Mouse (Mus musculus) spleen, embryonic (tissue): ENCODE measurements around the gene Coq10b.
"Not testable (repeated sequence)": the region's sequence is repeated elsewhere in the genome, so short reads cannot be mapped to it uniquely, and the experiment has no call there.

Experiments used
- CTCF ChIA-PET: fragments of 350-600 bp; sonication (Branson Sonifier 250); formaldehyde crosslinking; loops from one replicate; lab custom pipeline; 2022; lab: Charles Lee

Gene Coq10b

DNA sequence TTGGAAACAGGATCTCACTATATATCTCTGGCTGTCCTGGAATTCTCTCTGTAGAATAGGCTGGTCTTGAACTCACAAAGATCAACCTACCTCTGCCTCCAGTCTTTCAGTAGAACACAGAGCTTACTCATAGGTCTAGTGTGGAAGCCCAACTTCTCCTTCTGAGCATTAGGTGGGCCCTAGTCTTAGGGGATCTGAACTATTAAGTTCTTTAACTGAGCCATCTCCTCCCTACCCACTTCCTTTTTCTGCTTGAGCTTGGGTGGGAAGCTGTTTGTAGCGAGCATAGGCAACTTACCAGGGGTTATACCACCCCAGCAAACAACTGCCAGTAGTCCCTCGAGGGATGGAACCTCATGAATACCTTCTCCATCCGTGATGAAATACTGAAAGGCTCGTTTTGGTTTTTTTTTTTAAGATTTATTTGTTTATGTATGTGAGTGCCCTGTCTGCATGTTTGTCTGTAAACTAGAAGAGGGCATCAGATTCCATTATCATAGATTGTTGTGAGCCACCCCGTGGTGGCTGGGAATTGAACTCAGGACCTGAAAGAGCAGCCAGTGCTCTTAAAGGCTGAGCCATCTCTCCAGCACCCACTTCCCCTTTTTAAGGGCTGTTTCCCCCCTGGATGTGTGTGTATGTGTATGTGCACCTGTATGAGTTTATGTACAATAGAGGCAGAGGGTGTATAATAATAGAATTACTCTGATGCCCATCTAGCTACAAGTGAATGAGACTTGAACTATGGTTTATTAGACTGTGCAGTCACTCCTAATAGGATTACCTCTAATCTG is 2.9 kb downstream of the Coq10b start:
- CTCF ChIA-PET, result interaction anchor here (0.7 kb wide), 1 partner anchor 40 kb away, joined by 4 read pairs; no protein-coding TSS in a partner anchor

DNA sequence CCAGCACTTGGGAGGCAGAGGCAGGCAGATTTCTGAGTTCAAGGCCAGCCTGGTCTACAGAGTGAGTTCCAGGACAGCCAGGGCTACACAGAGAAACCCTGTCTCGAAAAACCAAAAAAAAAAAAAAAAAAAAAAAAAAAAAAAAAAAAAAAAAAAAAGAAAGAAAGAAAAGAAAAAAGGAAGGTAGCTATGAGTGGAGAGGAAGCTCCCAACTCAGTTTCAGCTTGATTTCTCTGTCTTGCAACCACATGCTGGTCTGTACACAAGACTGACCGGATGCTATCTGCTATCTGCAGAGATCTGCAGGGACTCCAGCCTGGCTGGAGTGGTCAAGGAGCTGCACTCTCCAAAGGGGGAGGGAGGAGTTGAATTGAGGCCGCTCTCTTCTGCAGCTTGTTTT is 5.8 kb downstream of the Coq10b start:
- CTCF ChIA-PET, result not testable (repeated sequence)

DNA sequence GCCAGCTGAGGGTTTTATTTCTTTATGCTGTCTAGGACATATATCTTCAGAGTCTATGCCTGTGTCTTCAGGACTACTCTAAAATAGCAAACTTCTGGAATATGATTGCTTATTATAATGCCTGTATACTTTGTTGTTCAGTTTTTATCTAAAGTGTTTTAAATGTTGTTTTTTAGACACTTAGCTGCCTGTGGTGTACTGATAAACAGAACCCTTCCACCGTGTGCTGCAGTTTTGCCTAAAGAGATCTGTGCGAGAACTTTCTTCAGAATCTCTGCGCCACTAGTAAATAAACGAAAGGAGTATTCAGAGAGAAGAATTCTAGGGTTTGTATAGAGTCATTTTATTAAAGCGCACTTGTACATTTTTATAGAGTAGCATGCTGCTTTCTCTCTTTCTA is 8.5 kb downstream of the Coq10b start:
- CTCF ChIA-PET, result no interaction called here

DNA sequence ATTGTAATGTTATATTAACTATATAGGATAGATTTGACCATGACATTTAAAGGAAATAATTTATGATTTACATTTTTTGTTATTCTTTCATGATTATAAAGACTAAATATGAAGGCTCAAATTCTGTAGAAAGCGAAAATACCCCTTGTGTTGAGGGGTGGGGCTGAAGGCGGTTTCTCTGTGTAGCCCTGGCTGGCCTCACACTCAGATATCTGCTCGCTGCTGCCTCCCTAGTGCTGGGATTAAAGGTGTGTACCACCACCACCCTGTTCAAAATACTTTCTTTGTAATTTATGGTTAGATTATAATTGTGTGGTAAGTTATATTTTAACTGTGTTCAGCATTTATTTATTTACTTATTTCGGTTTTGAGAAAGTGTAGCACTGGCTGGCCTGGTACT is 9.2 kb downstream of the Coq10b start:
- CTCF ChIA-PET, result no interaction called here

DNA sequence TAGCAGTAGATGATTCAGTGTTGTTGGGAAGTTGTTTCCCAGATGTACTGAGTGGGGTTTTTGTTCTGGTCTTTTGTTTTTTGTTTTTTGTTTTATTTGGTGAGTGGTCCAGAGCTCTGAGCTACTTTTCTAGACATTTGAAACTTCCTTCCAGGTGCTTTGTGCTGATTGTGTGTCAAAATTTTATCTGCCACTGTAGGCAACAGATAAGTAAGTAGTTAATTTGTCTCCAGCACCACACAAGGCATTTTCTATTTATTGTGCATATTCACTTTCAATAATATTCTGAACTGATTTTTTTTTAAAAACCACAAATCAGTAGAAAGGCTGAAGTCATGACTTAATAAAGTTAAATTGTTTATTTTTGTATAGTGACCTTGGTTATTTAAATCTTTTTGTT is 19.8 kb downstream of the Coq10b start:
- CTCF ChIA-PET, result interaction anchor here (0.6 kb wide), 1 partner anchor 7 kb away, joined by 3 read pairs; no protein-coding TSS in a partner anchor

DNA sequence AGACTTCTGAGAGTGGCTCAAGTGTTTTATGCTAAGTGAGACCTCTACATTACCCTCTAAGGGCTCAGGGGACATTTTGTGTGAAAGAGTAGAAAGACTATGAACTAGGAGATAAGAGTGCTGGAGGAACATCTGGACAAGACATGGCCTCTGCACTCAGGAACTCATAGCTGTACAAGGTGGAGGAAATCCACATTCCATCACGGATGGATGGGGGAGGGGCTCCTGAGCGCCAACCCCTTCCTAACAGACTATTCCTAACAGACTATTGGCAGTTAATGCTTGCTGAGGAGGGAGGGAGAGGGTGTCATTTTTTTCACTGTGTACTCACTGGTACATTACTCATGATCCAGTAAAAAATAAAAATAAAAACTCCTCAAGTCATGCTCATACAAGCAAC is 22.2 kb downstream of the Coq10b start:
- CTCF ChIA-PET, result no interaction called here

DNA sequence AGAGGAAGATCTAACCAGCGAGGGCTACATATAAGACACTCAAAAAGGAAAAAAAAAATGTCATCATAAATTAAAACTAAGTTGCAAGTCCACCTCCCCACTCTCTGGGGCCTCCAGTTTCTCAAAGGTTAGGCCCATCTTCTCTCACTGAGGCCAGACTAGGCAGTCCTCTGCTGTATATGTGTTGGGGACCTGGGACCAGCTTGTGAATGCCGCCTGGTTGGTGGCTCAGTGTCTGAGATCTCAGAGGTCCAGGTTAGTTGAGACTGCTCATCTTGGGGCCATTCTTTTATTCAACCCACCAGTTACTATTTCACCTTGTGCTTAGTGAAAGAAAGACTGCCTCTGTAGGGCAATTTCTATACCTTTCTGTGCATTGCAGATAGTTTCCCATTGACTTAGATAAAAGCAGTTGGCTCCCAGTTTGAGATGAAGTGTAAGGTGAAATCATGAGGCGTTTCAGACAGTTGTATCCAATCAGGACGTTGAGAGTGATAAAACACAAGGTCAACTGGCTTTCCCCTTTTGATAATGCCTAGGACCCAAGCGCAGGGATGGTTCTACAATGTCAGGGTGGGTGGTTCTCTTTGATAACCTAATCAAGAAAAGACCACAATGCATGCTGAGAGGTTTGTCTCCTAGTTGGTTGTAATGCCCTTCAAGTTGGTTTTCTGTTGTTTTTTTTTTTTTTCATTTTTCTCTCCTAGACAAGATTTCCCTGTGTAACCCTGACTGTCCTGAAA is 23.3 kb downstream of the Coq10b start:
- CTCF ChIA-PET, result interaction anchor here (0.7 kb wide), 1 partner anchor 112 kb away, joined by 5 read pairs; no protein-coding TSS in a partner anchor

DNA sequence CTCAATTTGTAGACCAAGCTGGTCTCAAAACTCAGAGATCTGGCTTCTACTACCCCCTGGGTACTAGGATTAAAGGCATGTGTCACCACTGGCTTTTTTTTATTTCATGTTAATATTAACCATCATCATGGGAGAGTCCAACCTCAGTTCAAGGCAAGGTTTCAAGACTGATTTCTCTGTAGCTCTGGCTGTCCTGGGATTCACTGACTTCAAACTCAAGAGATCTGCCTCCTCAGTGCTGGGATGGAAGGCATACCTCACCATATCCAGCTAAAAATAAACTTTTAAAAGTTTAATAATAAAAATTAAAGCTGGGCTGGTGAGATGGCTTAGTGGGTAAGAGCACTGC is 23.8 kb downstream of the Coq10b start:
- CTCF ChIA-PET, result interaction anchor here (0.7 kb wide), 1 partner anchor 113 kb away, joined by 5 read pairs; no protein-coding TSS in a partner anchor

DNA sequence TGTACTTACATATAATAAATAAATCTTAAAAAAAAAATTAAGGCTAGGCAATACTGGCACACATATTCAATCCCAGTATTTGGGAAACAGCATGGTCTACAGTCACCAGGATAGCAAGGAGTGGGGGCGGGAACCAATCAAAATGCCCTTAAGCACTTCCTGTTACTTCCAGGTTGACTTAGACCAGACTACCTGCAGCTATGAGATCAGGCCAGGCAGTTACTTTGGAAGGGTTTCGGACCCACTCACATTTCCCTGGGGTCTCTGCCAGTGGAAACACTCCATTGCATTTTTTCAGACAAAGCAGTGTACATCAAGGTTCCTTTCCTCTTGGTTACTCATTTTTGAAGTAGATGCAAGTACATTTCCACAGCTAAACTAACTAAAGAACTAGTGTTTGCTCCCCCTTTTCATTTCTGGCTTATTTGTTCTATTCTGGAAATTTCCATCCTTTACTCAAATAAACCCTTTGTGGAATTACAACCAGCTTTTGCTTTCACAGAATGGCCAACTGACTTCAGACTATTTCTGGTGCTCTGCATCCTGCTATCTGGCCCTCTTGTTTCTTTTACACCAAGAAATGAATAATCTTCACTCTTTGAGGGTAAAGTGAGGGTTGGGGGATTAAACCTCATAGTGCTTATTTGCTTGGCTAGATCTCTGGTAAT is 24.4 kb downstream of the Coq10b start:
- CTCF ChIA-PET, result interaction anchor here (0.7 kb wide), 1 partner anchor 114 kb away, joined by 5 read pairs; no protein-coding TSS in a partner anchor

DNA sequence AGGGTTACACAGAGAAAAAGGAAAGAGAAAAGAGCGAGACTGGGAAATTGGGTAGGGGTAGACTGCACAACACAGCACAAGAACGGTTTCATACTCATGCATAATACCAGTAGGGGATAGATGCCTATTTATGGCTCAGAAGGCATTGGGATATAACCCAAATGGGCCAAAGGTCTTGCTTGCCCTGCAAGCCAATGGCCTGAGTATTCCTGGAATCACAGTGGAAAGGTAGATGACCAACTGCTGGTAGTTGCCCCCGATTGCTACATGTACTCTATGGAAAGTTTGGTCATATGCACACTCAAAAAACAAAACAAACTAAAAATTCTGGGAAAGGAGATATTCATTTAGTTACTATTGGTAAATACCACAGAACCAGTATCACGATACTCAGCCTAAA is 27.1 kb downstream of the Coq10b start:
- CTCF ChIA-PET, result no interaction called here

DNA sequence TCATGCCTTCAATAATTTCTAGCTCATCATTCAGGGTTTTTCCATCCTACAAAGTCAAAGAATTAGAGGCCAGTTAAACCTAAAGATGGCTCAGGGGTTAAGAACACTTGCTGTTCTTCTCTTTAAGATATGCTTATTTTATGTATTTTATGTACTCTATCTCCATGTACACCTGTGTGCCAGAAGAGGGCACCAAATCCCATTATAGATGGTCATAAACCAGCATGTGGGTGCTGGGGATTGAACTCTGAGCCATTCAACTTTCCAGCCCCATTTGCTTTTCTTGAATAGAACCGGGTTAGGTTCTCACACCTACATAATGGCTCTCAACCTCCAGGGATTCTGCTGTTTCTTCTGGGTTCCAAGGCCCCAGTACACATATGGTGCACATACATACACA is 29.5 kb downstream of the Coq10b start:
- CTCF ChIA-PET, result no interaction called here

DNA sequence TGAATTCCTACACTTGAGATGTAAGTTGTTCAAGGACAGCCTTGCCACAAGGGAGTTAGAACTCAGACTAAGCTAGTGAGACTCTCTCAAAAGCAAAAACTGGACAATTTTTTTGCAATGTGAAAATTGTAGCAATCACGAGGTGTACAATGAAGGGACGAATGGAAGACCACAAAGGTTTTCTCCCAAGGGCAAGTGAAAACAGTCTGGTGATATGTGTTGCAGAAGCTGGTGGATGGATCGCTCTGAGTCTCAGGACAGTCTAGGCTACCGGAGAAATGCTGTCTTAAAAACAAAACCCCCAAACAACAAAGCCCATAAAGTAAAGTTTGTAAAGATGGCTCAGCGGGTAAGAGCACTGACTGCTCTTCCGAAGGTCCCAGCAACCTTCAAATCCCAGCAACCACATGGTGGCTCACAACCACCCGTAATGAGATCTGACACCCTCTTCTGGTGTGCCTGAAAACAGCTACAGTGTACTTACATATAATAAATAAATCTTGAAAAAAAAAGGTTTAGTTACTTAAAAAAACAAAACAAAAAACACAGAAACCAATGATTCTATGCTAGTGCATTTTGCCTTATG is 33.3 kb downstream of the Coq10b start:
- CTCF ChIA-PET, result interaction anchor here (1.6 kb wide), 1 partner anchor 17 kb away, joined by 5 read pairs; no protein-coding TSS in a partner anchor

DNA sequence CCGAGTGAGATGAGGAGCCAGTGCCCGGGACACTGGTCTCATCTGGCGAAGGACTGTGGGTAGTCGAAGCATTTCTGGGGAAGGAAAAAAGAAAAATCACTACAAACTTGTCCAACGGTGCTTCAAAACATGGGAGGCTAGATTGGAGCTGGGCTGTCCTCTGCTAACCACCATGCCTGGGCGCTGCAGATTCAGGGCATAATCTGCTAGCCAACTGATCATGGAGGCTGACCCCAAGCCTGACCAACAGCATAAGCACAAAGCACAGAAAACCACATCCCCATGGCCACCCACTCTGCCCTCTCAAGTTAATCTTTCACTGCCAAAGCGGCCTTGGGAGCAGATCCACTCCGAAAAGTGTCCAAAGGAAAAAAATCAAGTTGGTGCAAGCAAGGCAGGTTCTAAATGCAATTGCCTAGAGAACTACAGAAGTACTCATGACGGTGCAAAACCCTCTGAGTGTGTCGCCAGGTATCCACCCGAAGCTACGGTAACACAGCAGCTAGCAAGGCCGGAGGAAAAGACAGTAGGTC is 34.4 kb downstream of the Coq10b start:
- CTCF ChIA-PET, result no interaction called here

DNA sequence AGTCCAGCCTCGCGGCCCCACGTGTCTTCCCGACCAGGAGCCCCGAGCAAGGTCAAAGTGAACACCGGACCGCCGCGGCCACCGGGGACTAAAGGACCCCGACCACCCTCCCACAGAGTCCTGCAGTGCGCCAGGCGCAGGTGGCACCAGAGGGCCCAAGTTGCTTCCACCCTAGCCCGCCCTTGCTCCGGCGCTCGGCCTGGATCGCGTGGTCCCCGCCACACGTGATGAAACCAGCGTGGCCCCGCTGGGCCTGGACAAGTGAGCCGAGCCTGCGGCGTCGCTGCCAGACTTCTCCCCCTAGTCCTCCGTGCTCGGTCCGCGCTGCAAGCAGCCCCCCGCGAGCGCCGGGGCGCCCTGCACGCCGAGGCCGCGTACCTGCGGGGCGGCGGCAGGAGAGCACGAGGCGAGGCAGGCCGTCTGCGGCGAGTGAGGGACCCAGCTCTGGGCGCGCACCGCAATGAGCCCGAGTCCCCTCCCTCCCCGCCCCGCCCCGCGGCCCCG is 34.9 kb downstream of the Coq10b start:
- CTCF ChIA-PET, result no interaction called here

DNA sequence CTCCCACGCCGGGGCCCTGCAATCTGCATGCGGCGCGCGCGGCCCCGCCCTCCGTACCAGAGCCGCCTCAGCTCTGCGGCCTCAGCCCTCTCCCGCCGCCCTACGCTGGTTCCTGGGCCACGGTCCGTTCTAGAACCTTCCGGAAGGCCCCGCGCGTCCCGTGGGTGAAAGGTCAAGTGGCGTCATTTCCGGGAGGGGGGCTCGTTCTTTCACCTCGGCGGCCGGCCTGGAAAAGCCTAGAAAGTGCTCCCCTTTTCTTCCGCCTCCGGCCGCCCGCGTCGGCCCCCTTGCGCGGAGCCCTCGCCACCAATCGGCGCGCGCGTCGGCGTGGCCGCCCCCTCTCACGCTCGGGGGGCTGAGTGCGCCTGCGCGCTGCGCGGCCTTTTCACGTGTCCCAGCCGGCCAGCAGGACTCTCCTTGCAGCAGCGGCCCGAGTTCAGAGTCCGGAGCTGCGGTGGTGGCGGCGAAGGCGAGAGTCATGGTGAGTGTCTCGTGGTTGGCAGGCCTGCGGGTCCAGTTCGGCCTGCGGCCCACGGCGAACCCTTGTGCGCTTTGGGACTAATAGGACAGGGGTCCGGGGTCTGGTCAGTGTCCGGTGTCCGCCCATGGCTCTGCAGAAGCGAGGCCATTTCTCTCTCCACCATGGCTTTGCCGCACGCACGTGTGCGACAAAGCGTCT is 35.5 kb downstream of the Coq10b start, which contains the start of the genes Hspe1 and Hspd1:
Hspe1 (plus strand) TSS at position 201 of the 679 bp plus-strand sequence.
Hspd1 (minus strand) TSS at position 312 of the 679 bp plus-strand sequence.
- CTCF ChIA-PET, result no interaction called here

DNA sequence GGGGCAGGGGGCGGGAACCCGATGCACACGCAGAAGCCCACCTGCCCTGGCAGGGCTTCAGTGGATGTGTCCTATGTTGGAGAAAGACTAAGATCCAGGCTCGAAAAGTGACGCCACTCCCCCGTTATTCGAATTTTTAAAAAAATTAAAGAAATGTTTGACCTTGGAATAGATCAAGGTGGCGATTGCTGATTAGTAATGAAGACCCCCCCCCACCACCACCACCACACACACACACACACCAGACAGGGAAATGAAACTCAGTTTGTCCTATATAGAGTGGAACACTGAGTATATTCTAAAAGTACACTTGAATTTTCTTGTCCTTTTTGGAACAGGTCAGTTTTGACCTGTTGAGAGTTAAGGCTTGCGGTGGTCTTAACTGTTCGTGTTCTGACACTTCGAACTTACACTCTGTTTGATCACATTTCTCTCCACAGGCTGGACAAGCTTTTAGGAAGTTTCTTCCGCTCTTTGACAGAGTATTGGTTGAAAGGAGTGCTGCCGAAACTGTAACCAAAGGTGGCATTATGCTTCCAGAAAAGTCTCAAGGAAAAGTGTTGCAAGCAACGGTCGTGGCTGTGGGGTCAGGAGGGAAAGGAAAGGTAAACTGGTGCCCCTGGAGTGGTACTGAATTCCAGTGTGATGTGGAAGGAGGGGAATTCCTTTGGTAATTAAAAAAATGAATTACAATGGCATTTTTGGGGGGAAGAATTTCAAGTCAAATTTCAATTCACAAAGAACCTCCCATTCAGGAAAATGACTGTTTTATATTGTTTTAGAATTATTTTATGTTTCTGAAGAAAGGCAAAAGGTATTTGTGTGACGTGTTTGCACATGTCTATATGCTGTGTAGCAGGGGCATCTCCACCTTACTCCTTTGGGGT is 36.3 kb downstream of the Coq10b start:
- CTCF ChIA-PET, result no interaction called here

DNA sequence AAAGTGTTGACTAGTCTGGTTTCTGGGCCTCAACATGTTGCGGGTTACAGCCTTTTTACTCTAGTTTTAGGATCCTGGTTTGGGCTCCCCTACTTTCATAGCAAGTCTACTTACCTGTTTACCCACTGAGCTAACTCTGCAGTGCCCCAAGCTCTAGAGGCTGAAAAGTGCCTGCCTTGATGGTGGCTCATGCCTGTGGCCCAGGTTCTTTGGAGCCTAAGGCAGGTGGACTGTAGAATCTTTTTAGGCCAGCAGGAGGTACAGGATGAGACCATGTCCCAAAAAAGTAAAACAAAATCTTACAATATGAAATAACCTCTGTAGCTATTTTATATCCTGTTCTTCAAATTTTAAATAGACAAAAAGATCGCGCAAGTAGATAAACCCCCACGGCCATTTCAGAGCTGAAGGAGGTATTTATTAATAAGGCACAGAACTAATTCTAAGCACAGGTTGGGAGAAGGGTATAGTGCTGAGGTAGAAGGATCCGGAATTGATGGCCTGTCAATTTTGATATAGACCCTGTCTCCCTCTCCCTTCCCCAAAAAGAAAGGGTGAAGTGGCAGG is 37.0 kb downstream of the Coq10b start:
- CTCF ChIA-PET, result no interaction called here

DNA sequence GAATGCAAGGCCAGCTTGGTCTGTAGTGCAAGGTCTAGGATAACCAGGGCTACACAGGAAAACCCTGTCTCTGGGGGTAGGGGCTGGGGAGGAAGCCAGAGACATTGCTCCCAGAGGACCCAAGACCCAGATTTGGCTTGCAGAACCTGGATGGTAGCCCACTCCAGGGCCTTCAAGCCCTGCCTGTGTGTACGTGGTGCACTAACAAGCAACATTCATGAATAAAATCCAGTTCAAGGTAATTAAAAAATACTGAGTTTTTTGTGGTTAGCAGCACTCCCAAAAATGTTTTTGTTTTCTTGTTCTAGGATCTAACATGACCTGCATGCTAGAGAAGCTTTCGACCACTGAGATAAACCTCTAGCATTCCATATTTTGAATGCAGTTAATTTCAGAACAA is 39.5 kb downstream of the Coq10b start:
- CTCF ChIA-PET, result no interaction called here

DNA sequence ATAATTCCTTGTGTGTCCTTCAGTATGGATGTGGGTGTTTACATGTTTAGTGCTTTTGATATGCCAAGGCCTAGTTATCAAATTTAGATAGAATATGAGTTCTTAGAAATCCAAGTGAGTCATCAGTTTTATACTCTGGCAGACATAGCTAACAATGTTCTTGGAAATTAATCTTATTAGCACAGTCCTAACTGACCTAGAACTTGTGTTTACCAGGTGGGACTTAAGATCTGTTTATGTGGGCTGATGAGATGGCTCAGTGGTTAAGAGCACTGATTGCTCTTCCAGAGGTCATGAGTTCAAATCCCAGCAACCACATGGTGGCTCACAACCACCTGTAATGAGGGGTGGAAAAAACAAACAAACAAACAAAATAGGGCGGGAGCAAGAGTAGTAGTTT is 39.9 kb downstream of the Coq10b start:
- CTCF ChIA-PET, result interaction anchor here (0.6 kb wide), 1 partner anchor 265 kb away, joined by 3 read pairs; no protein-coding TSS in a partner anchor
